Mouse (Mus musculus) layer of hippocampus, postnatal 10 days (tissue): Measurements from ENCODE around the gene Dock9. TPM values are rescaled to one million over a fixed set of nuclear protein-coding genes. Genes with fewer than 3 reads are reported as not detected.

Experiments used
- DNase-seq, 2 experiments: peaks; one replicate each; pipeline ENCODE4 v3.0.0; 2021; ENCODE audit warnings: low spot score in 2 of 2
- total RNA-seq, 2 experiments: library from RNA; stranded (reverse); gene quantifications; 2 replicates each; pipeline ENCODE4 v1.2.3; 2021

Gene Dock9
- total RNA-seq, 2 experiments from 2014 or later = 246 to 254 TPM

DNA sequence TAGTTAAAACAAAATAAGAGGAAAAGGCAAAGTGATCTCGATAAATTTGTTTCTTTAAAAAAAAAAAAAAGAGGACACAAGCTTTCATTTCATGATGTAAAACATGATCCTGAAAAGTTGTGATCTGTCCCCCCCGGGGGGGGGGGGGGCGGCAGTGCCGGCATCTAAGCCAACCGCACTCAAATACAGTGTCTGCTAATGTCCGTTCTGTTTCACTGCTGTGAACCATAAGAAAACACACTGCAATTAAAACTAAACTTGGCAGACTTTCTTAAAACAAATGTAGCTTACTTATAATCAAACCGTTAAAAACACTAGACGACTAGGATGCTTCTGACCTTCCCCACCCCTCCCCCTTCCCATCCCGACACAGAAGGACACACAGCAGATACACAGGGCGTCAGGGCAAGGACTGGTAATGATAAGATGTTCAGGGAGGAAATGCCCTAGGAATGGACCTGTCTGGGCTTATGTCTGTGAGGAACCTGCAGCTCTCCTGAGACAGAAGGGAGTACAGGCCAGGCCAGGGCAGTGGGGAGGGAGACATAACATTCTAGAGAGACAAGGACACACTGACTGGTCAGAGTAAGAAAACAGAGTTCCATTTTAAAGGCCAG is 204.2 kb downstream of the Dock9 start:
- DNase-seq = no peak

DNA sequence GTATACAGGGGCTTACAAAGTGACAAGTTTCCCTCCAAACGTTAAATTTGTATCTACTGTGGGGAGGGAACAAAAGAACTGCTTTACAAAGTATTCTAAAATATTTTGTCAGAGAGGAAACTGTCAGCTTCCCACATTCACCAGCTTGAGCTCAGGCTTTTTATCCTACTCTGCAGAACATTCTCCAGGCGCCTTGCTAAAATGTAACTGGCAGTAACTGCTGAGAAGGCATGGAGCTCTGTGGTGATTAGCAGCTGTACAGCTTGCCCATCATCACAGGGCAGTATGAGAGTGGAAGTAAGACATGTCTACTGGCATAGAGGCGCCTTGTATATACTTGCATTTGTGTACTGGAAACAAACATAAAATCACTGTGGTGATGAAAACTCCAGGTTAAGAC is 204.7 kb downstream of the Dock9 start:
- DNase-seq = no peak

DNA sequence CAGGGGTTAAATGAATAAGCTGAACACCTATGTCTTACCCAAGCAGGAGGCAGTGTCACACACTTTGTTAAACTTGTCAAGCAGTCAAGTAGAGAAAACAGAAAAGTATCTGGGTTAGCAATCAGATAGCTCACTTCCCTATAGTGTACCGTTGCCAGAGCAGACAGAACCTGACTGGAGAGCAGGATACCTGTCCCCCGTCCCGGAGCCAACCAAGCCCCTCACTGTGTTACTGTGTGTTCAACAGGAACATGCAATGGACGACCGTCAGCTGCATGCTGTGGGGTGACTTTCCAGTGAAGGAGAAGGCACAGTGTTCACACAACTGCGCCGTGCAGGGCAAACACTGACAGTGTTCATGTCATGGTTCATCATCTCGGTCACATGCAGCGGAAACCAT is 205.3 kb downstream of the Dock9 start:
- no peak for DNase-seq

DNA sequence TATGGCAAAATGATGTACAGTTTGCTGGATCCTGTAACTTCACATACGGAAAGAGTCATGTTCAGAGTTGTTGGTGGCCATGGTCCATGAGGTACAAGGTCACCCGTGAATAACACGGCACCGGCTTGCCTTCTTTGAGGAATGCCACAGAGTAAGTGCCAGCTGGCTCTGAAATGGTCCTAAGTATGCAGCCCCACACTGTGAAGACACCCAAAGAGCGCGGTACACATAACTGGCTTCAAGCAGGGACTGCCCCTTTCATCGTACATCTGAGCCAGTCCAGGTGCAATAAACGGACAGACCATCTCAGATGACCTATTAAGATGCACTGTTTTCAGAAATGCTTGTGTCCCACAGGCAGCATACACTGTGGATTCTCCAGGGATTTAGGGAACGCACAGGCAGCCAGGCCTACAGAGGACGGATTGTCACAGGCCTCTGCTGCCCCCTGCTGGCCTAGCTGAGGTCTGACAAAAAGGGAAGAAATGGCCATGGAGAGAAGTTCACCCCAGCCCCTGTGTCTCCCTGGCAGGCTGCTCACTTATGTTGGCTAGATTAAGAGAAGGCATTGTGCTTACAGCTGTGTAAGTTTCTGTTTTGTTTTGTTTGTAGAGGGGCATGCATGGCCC is 208.4 kb downstream of the Dock9 start:
- DNase-seq = peak; percentile 84 to 85

DNA sequence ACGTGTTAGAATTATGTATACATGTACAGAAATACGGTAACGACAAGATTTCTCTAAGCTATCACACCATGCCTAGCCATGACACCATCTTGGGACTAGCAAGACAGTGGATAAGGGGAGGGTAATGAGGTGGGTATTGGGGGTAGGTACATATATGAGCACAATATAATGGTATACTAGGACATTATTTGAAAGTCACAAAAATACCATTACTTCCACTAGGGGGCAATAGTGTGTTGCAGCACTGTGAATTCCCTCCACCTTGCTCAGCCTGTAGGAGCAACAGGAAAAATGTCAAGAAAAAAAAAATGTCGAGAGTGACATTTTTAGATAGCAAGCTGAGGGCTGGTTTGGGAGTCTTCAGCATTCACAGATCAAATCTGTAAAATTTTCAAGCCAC is 209.2 kb downstream of the Dock9 start:
- no peak for DNase-seq

DNA sequence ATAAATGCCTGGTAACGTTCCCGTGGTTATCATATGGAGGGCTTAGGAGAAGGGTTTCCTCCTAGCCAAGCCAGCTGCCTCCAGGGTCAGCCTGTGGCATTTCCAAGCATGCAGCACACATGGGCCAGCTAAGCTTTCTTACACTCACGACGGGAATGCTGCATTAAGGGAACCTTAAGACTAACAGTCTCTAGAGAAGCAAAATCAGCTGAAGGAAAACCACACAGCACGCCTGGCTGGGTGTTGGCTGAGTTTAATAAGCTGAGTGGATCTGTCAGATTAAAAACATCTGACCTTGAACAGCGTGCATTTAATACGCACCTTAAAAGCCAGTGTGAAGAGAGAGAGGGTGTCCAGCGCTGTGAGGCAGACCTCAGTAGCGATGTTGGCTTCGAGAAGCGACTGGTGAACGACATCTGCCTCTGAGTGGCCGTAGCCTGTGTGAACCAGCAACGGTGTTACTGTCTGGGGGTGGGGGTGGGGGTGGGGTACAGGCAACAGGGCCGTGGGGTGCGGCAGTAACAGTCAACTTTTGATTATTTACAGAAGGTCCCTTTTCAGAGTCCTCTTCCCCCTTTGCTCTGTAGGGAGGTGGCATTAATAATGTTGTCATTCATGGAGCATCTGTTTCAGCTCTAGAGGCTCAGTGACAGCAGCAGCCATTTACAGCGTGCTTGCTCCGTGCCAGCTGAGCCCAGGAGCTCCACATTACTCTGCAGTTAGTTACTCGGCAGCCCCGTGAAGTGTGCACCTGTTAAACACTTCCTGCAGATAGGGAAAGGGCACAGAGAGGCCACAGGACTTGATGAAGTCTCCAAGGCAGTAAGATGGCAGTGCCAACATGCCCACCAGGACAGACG is 211.5 kb downstream of the Dock9 start:
- no peak for DNase-seq

DNA sequence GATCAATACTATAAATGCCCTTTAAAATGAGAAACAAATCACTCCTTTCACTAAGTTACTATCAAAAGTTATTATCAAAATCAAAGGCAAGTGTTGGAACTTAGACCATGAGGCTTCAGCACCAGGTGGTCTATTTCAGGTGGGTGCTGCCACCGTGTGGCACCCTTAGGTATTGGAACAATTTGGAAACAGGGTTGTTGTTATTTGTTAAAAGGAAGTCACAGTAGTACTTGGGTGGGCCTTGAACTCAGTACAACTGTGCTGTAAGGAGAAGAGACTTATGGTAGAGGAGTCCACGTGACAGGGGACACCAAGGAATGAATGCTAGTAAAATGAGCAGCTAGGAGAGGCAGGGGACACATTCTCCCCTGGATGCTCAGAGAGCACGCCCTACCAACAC is 218.6 kb downstream of the Dock9 start:
- DNase-seq = peak; percentile 73

DNA sequence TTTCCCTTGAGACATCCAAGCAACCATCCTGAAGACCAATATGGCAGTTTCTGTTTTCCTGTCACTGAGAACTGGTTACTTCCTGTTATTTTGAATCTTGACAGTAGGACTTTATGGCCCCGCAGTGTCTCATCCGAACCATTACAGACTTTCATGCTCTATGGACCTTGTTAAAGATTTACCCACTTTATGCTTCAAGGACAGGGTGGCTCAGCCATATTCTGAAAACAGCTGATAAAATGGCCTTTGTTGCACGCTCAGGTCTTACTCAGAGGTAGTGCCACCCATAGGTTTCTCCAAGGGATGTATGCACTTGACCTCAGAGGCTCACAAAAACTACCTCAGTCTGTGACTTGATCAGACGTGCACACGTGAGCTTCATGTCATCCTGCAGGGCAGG is 224.2 kb downstream of the Dock9 start:
- DNase-seq = no peak

DNA sequence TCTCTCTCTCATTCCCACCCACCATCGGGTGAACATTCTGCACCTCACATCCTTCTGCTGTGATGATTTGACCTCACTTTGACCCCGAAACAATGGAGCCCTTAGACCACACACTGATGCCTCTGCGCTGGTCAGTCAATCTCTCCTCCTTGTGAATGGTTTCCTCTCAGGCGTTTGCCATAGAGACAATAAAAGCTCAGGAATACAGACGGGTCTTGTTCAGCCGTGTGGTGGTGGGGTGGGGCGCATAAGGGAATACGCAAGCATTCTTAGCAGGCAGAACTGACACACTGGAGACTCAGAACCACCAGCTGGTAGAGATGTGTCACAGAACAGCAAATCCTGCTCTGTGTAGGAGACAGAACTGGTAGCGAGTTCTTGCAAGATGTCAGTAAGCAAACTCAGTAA is 230.8 kb downstream of the Dock9 start:
- peak; percentile 21 to 49 for DNase-seq

DNA sequence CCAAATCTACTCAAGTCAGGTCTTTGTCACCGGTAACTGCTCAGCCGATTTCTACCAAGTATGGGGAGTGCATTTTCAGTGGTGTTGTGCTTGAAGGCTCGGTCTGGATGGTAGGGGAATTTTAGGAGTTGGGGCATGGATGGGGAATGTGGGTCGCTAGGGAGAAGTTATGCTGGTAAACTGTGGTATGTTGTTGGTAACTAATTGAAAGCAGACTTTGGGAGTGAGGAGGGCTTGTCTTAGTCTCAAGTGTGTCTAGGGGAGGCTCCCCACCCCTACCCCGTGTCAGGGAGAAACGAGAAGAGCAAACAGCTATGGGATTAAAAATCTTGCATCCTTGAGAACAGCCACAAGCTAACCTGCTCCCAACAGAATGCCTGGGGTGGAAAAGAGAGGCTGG is 231.7 kb downstream of the Dock9 start:
- no peak for DNase-seq

DNA sequence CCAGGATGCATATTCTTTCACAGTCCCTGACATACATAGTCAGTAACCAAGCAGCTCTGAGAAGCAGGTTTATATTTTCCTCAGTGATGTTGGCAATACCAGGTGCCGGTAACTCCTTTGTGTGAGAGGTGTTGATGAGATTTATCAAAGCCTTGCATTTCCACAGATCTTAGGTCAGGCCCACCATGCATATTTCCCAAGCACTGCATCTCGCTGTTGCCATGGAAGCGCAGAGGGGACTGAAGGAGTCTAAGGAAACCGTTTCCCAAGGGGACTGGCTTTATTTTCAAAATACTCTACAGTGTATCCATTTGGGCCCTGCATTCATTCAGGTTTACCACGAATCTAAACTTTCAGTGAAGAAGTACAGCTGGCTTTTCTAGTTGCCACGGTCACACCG is 233.0 kb downstream of the Dock9 start:
- no peak for DNase-seq

DNA sequence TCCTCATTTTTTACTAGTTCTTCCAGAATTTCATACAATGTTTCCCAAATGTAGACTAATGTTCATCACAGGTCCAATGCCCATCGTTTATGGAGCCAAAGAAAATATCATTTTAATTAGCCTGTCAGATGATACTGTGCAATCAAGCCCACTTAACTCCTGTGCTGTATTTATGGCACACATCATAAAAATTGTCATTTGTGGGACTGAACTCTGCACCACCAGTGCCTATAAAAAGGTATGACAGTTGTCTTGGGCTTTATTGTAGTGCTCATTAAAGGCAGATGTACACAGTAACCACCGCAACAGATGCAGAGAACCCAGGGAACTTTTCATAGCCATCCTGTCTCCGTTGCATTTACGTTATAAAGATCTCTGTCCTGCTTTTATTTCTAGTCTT is 233.7 kb downstream of the Dock9 start:
- DNase-seq = no peak

DNA sequence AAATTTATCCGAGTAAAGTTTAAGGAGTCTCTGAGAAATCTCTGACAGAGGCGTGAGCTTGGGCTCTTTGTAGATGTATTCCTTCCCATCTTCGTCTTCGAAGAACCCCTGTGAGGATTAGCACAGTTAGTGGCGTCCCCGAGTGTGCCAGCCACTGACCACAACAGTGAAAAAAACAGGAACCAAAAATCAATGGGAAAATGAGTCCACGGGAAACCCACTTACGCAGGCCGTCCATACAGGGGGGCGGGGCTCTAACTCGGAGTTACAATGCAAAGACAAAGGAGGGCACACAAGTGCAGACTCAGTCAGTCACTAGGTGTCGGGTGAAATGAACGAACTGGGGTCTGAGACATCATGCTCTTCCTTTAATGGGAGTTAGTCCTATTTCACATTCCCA is 238.6 kb downstream of the Dock9 start:
- DNase-seq = no peak

DNA sequence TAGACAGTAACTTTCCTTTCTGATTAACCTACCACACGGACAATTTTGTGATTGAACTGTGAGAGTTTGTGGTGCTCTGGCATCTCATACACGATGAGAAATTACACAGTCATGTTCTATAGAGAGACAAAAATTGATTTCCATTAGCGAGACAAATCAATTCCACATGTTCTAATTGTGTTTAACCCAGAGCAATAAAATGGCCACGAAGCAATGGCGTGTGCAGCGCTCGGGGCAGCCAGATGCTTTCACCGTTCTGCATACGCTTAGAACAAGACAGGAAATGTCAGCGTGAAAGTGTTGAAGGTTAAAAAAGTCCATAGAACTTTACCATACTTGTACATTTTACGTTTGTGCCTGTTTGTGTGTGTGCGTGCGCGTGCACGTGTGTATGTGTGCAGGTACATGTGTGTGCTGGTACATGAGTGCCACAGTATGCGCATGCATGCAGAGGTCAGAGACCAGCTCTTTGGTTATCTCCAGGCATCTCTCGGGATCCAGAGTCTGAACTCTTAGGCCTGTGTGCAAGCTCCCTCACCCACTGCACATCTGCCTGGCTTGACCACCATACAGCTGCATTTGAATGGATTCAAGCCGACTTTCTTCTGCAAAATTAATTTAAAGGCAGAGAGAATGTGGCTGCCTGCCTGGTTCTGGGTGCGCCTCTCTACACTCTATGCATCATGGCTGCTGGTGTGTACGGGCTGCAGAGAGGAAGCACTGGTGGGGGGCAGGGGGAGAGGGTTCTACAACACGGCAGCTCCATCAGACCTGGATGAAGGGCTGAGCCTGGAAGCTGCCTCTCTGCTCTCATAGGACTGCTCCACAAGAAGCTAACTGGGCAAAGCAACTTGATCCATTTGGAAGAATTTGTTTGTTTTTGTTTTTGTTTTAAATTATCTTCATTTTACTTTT is 241.0 kb downstream of the Dock9 start:
- no peak for DNase-seq

DNA sequence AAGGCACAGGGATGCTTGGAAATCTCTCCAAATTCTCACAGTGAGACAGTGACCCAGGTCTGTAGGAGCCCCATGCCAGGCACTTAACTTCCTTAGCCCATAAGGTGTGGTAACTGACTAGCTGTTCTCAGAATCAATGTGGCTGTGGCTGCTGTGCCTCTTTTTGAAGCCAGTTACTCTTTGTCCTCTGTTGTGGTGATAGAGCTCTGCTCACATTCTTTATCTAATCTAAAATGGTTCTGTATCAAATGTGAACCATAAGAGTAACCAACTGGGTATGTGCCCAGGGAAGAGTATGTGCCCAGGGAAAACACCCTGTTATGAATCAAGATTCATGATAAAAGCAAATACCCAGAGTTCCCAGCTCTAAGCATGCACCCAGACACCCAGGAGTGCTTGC is 243.9 kb downstream of the Dock9 start:
- DNase-seq = no peak

DNA sequence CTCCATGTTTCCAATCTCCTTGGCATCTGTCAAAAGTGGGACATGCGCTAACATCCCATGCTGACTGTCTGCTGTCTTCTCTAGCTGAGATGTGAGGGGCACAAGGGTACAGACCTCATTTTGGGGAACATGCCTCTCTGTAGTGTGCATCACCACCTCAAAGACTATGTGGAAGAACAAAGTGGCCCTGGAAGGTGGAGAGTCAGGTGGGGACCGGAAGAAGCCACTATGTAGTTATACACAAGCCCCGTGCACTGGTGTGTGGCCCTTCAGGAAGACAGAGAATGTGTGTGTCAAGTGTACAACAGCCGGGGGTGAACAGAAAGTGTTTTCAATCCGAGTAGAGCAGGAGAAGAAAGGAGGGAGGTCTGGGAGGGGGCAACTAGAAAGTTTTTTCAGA is 245.1 kb downstream of the Dock9 start:
- DNase-seq = no peak

DNA sequence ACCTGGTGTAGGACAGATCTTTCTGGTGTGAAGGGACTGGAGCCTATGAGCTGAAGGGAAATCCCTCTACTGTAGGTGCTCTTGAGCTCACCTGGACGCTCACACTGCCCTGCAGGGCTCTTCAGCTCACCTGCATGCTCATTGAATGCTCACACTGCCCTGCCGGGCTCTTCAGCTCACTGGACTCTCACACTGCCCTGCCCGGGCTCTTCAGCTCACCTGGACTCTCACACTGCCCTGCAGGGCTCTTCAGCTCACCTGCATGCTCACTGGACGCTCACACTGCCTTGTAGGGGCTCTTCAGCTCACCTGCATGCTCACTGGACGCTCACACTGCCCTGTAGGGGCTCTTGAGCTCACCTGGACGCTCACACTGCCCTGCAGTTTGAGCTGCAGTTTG is 247.8 kb downstream of the Dock9 start:
- DNase-seq = no peak

DNA sequence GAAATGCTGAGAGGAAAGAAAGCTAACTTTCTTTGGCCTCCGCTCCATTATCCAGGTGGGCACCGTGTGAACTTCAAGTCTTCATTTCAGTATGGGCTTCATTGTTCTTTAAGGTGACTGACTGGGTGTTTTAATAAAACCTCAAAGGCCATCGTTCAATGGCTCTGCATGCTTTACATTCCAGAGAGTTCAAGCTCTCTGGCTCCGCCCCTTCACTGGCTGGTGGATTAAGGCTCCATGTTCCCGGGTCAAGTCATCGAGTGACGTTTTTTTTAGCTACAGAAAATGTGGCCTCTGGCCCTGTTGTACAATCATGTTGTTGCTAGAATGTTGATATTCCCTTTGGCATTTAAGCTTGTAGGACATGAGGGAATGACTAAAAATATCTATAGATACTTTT is 249.9 kb downstream of the Dock9 start:
- DNase-seq = no peak

DNA sequence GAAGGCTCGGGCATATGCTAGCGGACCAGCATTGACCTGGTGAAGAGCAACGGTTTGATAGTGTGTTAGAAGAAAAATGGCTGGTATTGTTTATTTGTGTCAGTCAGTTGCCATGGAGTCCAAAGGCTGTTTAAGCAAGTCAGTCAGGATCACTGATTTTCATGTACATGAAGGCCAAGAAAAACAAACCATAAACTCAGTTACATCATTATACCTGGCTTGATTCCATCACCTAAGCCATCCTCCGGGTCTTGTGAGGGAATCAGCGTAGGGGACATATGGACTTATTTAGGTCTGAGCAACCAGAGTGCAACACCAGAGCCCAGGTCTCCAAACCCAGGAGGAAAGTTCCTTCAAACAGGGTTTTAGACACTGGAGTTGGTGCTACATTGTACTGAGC is 251.0 kb downstream of the Dock9 start:
- DNase-seq = no peak

DNA sequence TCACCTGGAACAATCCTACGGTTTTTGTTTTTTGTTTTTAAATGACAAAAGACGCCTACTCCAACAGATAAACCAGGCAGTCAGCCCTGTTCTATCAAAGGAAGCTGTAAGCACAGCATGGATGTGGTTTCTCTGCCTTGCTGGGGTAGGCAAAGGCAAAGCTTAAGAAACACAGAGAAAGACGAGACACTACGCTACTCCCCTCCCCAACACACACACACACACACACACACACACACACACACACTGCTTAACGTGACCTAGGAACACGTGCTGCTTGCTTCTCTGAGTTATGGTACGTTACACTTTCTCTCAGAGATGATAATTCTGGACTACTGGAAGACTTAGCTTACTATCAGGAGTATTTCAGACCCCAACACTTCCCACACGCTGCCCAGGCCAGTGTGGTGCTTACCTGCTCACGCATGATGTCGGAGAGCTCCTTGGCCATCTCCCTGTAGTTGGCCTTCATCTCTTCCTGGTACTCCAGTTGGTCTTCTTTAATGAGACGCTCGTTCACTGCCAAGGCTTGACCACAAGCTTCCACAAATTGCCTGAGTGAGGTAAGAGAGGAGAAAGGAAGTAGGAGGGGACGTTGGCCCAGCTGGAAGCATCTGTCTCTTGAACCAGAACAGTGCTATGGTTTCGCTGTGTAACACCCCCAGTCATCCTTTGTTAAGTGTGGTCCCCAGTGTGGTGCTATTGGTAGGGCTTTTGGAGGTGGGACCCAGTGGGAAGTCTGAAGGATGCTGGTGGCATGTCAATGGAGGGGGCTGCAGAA is 251.9 kb downstream of the Dock9 start:
- no peak for DNase-seq

DNA sequence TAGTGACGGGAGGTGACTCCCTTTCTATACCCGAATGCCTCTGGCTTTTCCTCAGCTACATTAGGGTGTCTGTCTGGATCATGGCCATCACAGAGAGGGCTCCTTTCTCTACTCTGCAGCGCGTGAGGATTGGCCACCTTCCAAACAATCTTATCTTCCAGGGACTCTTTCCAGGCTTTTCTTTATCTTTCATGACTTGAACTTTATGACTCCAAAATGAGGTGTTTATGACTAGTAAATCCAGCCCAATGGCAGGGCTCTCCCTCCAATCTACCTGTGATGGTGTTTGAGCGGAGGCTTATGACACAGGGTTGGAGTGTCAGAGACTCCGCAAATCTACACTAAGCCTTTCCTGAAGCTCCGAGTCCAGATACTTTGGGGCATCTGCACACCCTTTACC is 256.4 kb downstream of the Dock9 start:
- DNase-seq = no peak
